Mouse (Mus musculus): Measurements from ENCODE around the gene Hebp1. TPM values are rescaled to one million over a fixed set of nuclear protein-coding genes. Genes with fewer than 3 reads are reported as not detected.
A peak's percentile ranks its signal among the peaks of the same experiment; 100 is the strongest.

The Hebp1 gene
- total RNA-seq, 2 experiments from 2014 or later: 50.3 to 53.5 TPM

- no peak for DNase-seq
- intact Hi-C loops (cut with DNase I): no loop called here
These were observed 32.6 kb downstream of the Hebp1 start for GRCm38 (mm10) chr6:135165191-135165590.

GRCm38 (mm10) chr6:135162861-135163260 lies 35.0 kb downstream of the Hebp1 start:
- intact Hi-C loops (cut with DNase I): no loop called here

GRCm38 (mm10) chr6:135162311-135162710 lies 35.5 kb downstream of the Hebp1 start:
- intact Hi-C loops (cut with DNase I): no loop called here
- no peak for DNase-seq

More at GRCm38 (mm10) chr6:135162861-135163260, 35.0 kb downstream of the Hebp1 start:
- DNase-seq: no peak

GRCm38 (mm10) chr6:135161356-135161755 lies 36.5 kb downstream of the Hebp1 start:
- DNase-seq: no peak

GRCm38 (mm10) chr6:135158509-135158908 lies 39.3 kb downstream of the Hebp1 start:
- DNase-seq: no peak

More at GRCm38 (mm10) chr6:135161356-135161755, 36.5 kb downstream of the Hebp1 start:
- intact Hi-C loops (cut with DNase I): no loop called here

GRCm38 (mm10) chr6:135157496-135157895 lies 40.3 kb downstream of the Hebp1 start:
- DNase-seq: no peak
- intact Hi-C loops (cut with DNase I): no loop called here

More at GRCm38 (mm10) chr6:135158509-135158908, 39.3 kb downstream of the Hebp1 start:
- intact Hi-C loops (cut with DNase I): no loop called here

- intact Hi-C loops (cut with DNase I): no loop called here
- no peak for DNase-seq
These were observed 41.2 kb downstream of the Hebp1 start for GRCm38 (mm10) chr6:135156597-135156996.

- intact Hi-C loops (cut with DNase I): no loop called here
- DNase-seq: no peak
These were observed 44.1 kb downstream of the Hebp1 start for GRCm38 (mm10) chr6:135153719-135154118.

GRCm38 (mm10) chr6:135150311-135150710 lies 47.5 kb downstream of the Hebp1 start:
- no peak for DNase-seq
- intact Hi-C loops (cut with DNase I): no loop called here

- intact Hi-C loops (cut with DNase I): loop anchor here (2.0 kb wide), 2 partner anchors 87 to 227 kb away; no protein-coding TSS in a partner anchor
- DNase-seq: no peak
These were observed 48.1 kb downstream of the Hebp1 start for GRCm38 (mm10) chr6:135149722-135150121.

- intact Hi-C loops (cut with DNase I): loop anchor here (2.0 kb wide), 2 partner anchors 88 to 228 kb away; no protein-coding TSS in a partner anchor
- DNase-seq: no peak
These were observed 48.6 kb downstream of the Hebp1 start for GRCm38 (mm10) chr6:135149175-135149574.

GRCm38 (mm10) chr6:135148506-135148905 lies 49.3 kb downstream of the Hebp1 start:
- peak in 1 of 2 experiments; percentile 41 for DNase-seq
- intact Hi-C loops (cut with DNase I): loop anchor here (1.0 to 2.0 kb wide), 3 partner anchors 88 to 252 kb away; no protein-coding TSS in a partner anchor

- intact Hi-C loops (cut with DNase I): loop anchor here (2.0 kb wide), 1 partner anchor 119 kb away; no protein-coding TSS in a partner anchor
- DNase-seq: no peak
These were observed 51.8 kb downstream of the Hebp1 start for GRCm38 (mm10) chr6:135145976-135146375.

GRCm38 (mm10) chr6:135144516-135144915 lies 53.3 kb downstream of the Hebp1 start:
- intact Hi-C loops (cut with DNase I): loop anchor here (1.0 to 2.0 kb wide), 2 partner anchors 57 to 118 kb away; no protein-coding TSS in a partner anchor
- DNase-seq: no peak

- intact Hi-C loops (cut with DNase I): no loop called here
- no peak for DNase-seq
These were observed 54.7 kb downstream of the Hebp1 start for GRCm38 (mm10) chr6:135143151-135143550.

- intact Hi-C loops (cut with DNase I): no loop called here
- no peak for DNase-seq
These were observed 56.2 kb downstream of the Hebp1 start for GRCm38 (mm10) chr6:135141451-135142147.

- intact Hi-C loops (cut with DNase I): no loop called here
- DNase-seq: no peak
These were observed 59.1 kb downstream of the Hebp1 start for GRCm38 (mm10) chr6:135138746-135139145.

- no peak for DNase-seq
- intact Hi-C loops (cut with DNase I): no loop called here
These were observed 59.6 kb downstream of the Hebp1 start for GRCm38 (mm10) chr6:135138207-135138606.

- intact Hi-C loops (cut with DNase I): no loop called here
- DNase-seq: peak; percentile 29 to 34
These were observed 60.1 kb downstream of the Hebp1 start for GRCm38 (mm10) chr6:135137736-135138135.

- intact Hi-C loops (cut with DNase I): no loop called here
- no peak for DNase-seq
These were observed 61.2 kb downstream of the Hebp1 start for GRCm38 (mm10) chr6:135136439-135137161.

GRCm38 (mm10) chr6:135135735-135136134 lies 62.1 kb downstream of the Hebp1 start:
- intact Hi-C loops (cut with DNase I): no loop called here
- DNase-seq: no peak
